Mouse (Mus musculus) small intestine, adult 2 months (tissue): ENCODE data around the gene Ctse.

Experiments
- CTCF ChIP-seq: fragments of 200-500 bp; IDR thresholded peaks from 2 replicates; pipeline ENCODE4 v1.5.1; 2012; ENCODE audit warnings: low read depth, mild to moderate bottlenecking, control low read depth, inconsistent platforms, low read length, moderate library complexity, mixed read lengths; ENCODE audit not compliant: insufficient replicate concordance, insufficient read length; ENCODE audit errors: extremely low read depth
- POLR2A ChIP-seq: fragments of 200-500 bp; IDR thresholded peaks from 2 replicates; pipeline ENCODE4 v1.6.1; 2012; ENCODE audit warnings: low read depth, mild to moderate bottlenecking, control low read depth, inconsistent platforms, low read length, moderate library complexity

- TF ChIP-seq CTCF, result no peak
- no peak for TF ChIP-seq POLR2A
Observed at GRCm38 (mm10) chr1:131640062-131640461, 2.0 kb downstream of the Ctse start.
